Mouse (Mus musculus) forebrain, embryonic 14.5 days (tissue): ENCODE measurements around the gene Timeless. TPM values are rescaled to one million over a fixed set of nuclear protein-coding genes. Genes with fewer than 3 reads are reported as not detected.
"Not testable (repeated sequence)": the region's sequence is repeated elsewhere in the genome, so short reads cannot be mapped to it uniquely, and the experiment has no call there.

Experiments used
- ATAC-seq: fragments of 200-750 bp; cut with Nextera tagmentation; 2 replicates; pipeline ENCODE4 v1.8.0; 2017; ENCODE audit warnings: mild to moderate bottlenecking, moderate library complexity
- DNase-seq: peaks from one replicate; pipeline ENCODE4 v3.0.0-alpha.2; 2015; ENCODE audit warnings: low spot score
- H3K27ac ChIP-seq: fragments of 300-500 bp; sonication (generic); 2 replicates; pipeline ENCODE4 v1.5.1; 2014; ENCODE audit warnings: low read depth, mild to moderate bottlenecking, control low read depth, low read length, moderate library complexity
- H3K27me3 ChIP-seq: fragments of 300-500 bp; sonication (generic); replicated peaks from 2 replicates; pipeline ENCODE4 v1.6.1; 2014; ENCODE audit warnings: low read length, control low read depth, mixed read lengths; ENCODE audit not compliant: control insufficient read depth, insufficient read depth
- H3K36me3 ChIP-seq: fragments of 300-500 bp; sonication (generic); 2 replicates; pipeline ENCODE4 v1.6.1; 2014; ENCODE audit warnings: low read length, control low read depth; ENCODE audit not compliant: control insufficient read depth, insufficient read depth
- H3K4me1 ChIP-seq: fragments of 300-500 bp; sonication (generic); 2 replicates; pipeline ENCODE4 v1.6.1; 2014; ENCODE audit warnings: antibody characterized with exemption, low read length, control low read depth; ENCODE audit not compliant: control insufficient read depth, insufficient read depth
- H3K4me2 ChIP-seq: fragments of 300-500 bp; sonication (generic); 2 replicates; pipeline ENCODE4 v1.6.1; 2014; ENCODE audit warnings: mild to moderate bottlenecking, control low read depth, low read length
- H3K4me3 ChIP-seq: fragments of 300-500 bp; sonication (generic); 2 replicates; pipeline ENCODE4 v1.5.1; 2014; ENCODE audit warnings: low read depth, low read length, control low read depth
- H3K9ac ChIP-seq: fragments of 300-500 bp; sonication (generic); 2 replicates; pipeline ENCODE4 v1.6.1; 2014; ENCODE audit warnings: mild to moderate bottlenecking, low read length, control low read depth, moderate library complexity
- H3K9me3 ChIP-seq: fragments of 300-500 bp; sonication (generic); replicated peaks from 2 replicates; pipeline ENCODE4 v1.6.1; 2016; ENCODE audit warnings: low read length, control low read depth, mixed read lengths; ENCODE audit not compliant: control insufficient read depth
- WGBS: fragments of 180-500 bp; shearing (Covaris S2); extraction: QIAGEN DNeasy Blood & Tissue Kit; methylation state at CpG from one replicate; pipeline ENCODE4 v1.1.7; 2014; 5-methylcytosine and 5-hydroxymethylcytosine counted together
- polyA plus RNA-seq: library from polyadenylated mRNA; unstranded; fragments of >200 nt; fragmentation: Nextera tagmentation; extraction: Ambion mirVana; gene quantifications from 2 replicates; pipeline ENCODE4 v1.2.1, GENCODE M21; 2014

The Timeless gene
- polyA plus RNA-seq, 1 experiment from 2014 or later = 27.2 TPM

DNA sequence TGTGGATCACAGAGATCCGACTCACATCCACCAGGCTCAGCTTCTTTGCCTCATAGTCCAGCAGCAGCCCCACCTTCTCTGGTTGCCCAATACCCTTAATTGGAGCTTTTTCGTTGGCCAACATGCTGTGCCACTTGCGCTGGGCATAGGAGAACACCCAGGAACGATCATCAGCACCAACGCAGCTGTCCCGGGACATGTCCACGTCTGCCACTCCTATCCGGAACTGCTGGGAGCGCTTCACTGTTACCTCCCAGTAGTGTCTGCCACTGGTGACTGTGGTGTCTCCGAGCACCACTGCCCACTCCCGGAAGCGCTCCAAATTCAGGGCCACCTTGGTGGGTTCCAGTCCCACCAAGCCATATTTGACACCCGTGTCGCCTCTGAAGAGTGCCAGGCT lies 20.9 kb upstream of the Timeless start:
- H3K36me3 ChIP-seq = 0 out of 2 replicates have a peak, but pooled peaks cover 8% of the 10 kb centered on the region
- ATAC-seq (peak; percentile 14; the same call in 1 of the 2 replicates), DNase-seq (no peak)
- WGBS = 29% methylated on average over 14 of the region's 14 CpGs
- 0 out of 2 replicates have a peak, but pooled peaks cover 2% of the 10 kb centered on the region for H3K27me3 ChIP-seq
- no peaks in the 10 kb centered on the region for H3K9me3 ChIP-seq
- H3K4me3 ChIP-seq = peak overlapping the region; percentile 57
- no peak overlapping the region for H3K27ac ChIP-seq
- H3K4me2 ChIP-seq = peak overlapping the region; percentile 61
- H3K4me1 ChIP-seq = peaks cover 4% of the 10 kb centered on the region; the same call in 1 of the 2 replicates
- peak overlapping the region; percentile 68 for H3K9ac ChIP-seq

GRCm38 (mm10) chr10:128211390-128212108 lies 20.3 kb upstream of the Timeless start, which contains the start of gene Spryd4:
Gene Spryd4 (minus strand): TSS chr10:128211807.
- H3K4me3 ChIP-seq = peak within 1 kb of the TSS; percentile 57
- H3K36me3 ChIP-seq = 0 out of 2 replicates have a peak, but pooled peaks cover 5% of the 10 kb centered on the region
- ATAC-seq = peak; percentile 98
- 0 out of 2 replicates have a peak, but pooled peaks cover 2% of the 10 kb centered on the region for H3K27me3 ChIP-seq
- no peaks in the 10 kb centered on the region for H3K9me3 ChIP-seq
- H3K4me1 ChIP-seq = peaks cover 4% of the 10 kb centered on the region; the same call in 1 of the 2 replicates
- no peak within 1 kb of the TSS; the same call in 1 of the 2 replicates for H3K27ac ChIP-seq
- WGBS = under 1% methylated on average over 30 of the region's 30 CpGs
- peak; percentile 96 for DNase-seq
- H3K9ac ChIP-seq = peak within 1 kb of the TSS; percentile 68
- peak within 1 kb of the TSS; percentile 61 for H3K4me2 ChIP-seq

- peaks cover 4% of the 10 kb centered on the region; the same call in 1 of the 2 replicates for H3K4me1 ChIP-seq
- H3K4me3 ChIP-seq = peak overlapping the region; percentile 57
- H3K27me3 ChIP-seq = 0 out of 2 replicates have a peak, but pooled peaks cover 2% of the 10 kb centered on the region
- H3K4me2 ChIP-seq = peak overlapping the region; percentile 61
- no peaks in the 10 kb centered on the region for H3K9me3 ChIP-seq
- peak overlapping the region; percentile 68 for H3K9ac ChIP-seq
- ATAC-seq (peak; percentile 13; the same call in 1 of the 2 replicates), DNase-seq (no peak)
- WGBS = 49% methylated on average over 6 of the region's 6 CpGs
- no peak overlapping the region; the same call in 1 of the 2 replicates for H3K27ac ChIP-seq
- 0 out of 2 replicates have a peak, but pooled peaks cover 3% of the 10 kb centered on the region for H3K36me3 ChIP-seq
Observed at GRCm38 (mm10) chr10:128212148-128212547, 19.7 kb upstream of the Timeless start.

- Histone ChIP-seq H3K9ac (peak overlapping the region; percentile 25; the same call in 1 of the 2 replicates), H3K36me3 (0 out of 2 replicates have a peak, but pooled peaks cover 3% of the 10 kb centered on the region), H3K4me3 (peak overlapping the region; percentile 6; the same call in 1 of the 2 replicates), H3K27me3 (0 out of 2 replicates have a peak, but pooled peaks cover 2% of the 10 kb centered on the region), H3K9me3 (no peaks in the 10 kb centered on the region), H3K4me1 (peaks cover 4% of the 10 kb centered on the region; the same call in 1 of the 2 replicates), H3K4me2 (peak overlapping the region; percentile 43), H3K27ac (no peak overlapping the region)
- DNase-seq = peak; percentile 74
- 2% methylated on average over 18 of the region's 18 CpGs for WGBS
- ATAC-seq = peak; percentile 25; the same call in 1 of the 2 replicates
Observed at GRCm38 (mm10) chr10:128212871-128213323, 19.0 kb upstream of the Timeless start.

DNA sequence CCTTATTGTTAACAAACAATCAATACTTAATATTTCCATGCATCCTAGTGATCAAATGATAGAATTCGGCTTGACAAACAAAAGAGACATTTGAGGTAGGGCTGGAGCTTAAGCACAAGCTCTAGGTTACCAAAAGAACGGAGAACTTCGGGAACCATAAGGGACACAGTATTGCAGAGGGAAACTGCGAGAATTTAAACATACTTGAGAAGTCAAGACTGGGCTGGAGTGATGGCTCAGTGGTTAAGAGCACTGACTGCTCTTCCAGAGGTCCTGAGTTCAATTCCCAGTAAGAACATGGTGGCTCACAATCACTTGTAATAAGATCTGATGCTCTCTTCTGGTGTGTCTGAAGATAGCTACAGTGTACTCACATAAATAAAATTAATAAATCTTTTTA lies 17.8 kb upstream of the Timeless start:
- not testable (repeated sequence) for DNase-seq, ATAC-seq, H3K27me3 ChIP-seq, H3K36me3 ChIP-seq, H3K9ac ChIP-seq, H3K27ac ChIP-seq, H3K4me3 ChIP-seq, H3K4me1 ChIP-seq, H3K9me3 ChIP-seq, H3K4me2 ChIP-seq
- 91% methylated on average over 4 of the region's 4 CpGs for WGBS

DNA sequence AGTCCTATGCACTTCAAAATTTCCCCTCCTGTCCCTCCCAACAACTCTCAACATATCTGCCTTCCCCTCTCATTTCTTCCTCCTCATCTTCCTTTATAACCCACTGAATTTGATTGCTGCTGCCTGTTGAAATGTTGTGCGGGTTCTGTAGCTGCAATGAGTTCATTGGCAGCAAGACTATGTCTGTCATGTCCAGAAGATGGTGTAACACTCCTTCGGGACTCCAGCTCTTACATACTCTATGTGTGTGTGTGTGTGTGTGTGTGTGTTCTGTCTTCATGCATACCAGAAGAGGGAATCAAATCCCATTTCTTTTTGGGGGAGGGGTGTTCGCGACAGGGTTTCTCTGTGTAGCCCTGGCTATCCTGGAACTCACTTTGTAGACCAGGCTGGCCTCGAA lies 16.9 kb upstream of the Timeless start:
- peaks cover 4% of the 10 kb centered on the region; the same call in 1 of the 2 replicates for H3K4me1 ChIP-seq
- no peak overlapping the region for H3K27ac ChIP-seq
- 89% methylated on average over 5 of the region's 5 CpGs for WGBS
- H3K4me2 ChIP-seq = no peak overlapping the region
- no peak overlapping the region for H3K4me3 ChIP-seq
- no peaks in the 10 kb centered on the region for H3K9me3 ChIP-seq
- H3K36me3 ChIP-seq = no peaks in the 10 kb centered on the region
- H3K27me3 ChIP-seq = 0 out of 2 replicates have a peak, but pooled peaks cover 2% of the 10 kb centered on the region
- no peak overlapping the region for H3K9ac ChIP-seq
- no peak for ATAC-seq
- DNase-seq = no peak

GRCm38 (mm10) chr10:128218387-128219117 lies 13.3 kb upstream of the Timeless start:
- H3K36me3 ChIP-seq = no peaks in the 10 kb centered on the region
- ATAC-seq (no peak), DNase-seq (no peak)
- WGBS = 93% methylated on average over 18 of the region's 18 CpGs
- H3K9ac ChIP-seq = no peak overlapping the region
- H3K4me1 ChIP-seq = no peaks in the 10 kb centered on the region
- no peak overlapping the region for H3K4me3 ChIP-seq
- H3K9me3 ChIP-seq = no peaks in the 10 kb centered on the region
- no peak overlapping the region for H3K27ac ChIP-seq
- H3K4me2 ChIP-seq = no peak overlapping the region
- H3K27me3 ChIP-seq = 0 out of 2 replicates have a peak, but pooled peaks cover under 1% of the 10 kb centered on the region

- no peaks in the 10 kb centered on the region for H3K9me3 ChIP-seq
- ATAC-seq (no peak), DNase-seq (no peak)
- no peaks in the 10 kb centered on the region for H3K36me3 ChIP-seq
- H3K9ac ChIP-seq = no peak overlapping the region
- H3K27ac ChIP-seq = no peak overlapping the region
- H3K27me3 ChIP-seq = no peaks in the 10 kb centered on the region
- no peak overlapping the region for H3K4me2 ChIP-seq
- no peaks in the 10 kb centered on the region for H3K4me1 ChIP-seq
- WGBS = 71% methylated on average over 16 of the region's 16 CpGs
- H3K4me3 ChIP-seq = no peak overlapping the region
Observed at GRCm38 (mm10) chr10:128221533-128222286, 10.2 kb upstream of the Timeless start.
